Mouse (Mus musculus): ENCODE data around the gene Zfand5.

DNA sequence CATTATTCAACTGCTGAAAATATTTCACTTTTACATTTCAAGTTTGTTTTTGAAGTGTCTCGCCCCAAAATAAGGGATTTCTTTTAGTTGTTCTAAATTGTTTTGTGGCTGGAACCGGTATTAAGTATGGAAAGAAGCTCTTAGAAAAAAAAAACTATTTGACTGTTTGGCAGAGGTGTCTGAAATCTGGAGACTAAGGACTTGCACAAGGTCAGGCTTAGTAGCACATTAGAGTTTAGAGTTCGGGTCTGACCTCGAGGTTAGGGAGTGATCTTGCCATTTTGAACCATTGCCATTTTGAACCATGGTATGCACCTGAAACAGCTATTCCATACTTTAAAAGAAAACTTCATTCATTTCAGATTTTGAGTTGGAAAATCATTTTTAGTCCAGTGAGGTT lies 1.4 kb downstream of the Zfand5 start:
- TF ChIP-seq POLR2A (IDR thresholded peaks at IDR 0.05; ENCODE audit: extremely low read depth, insufficient read depth, low read length) (no peak), CTCF (IDR thresholded peaks at IDR 0.05; ENCODE audit: extremely low read depth, insufficient read depth, low read length) (no peak)

All from cortical plate, adult 2 months (tissue).